Mouse (Mus musculus) kidney, adult 2 months (tissue): Measurements from ENCODE around the gene Pkd1l2.

ENCODE experiments used
- CTCF ChIP-seq: fragments of 200-500 bp; conservative IDR thresholded peaks from 2 replicates; pipeline ENCODE4 v1.5.1; 2011; ENCODE audit warnings: low read depth, mild to moderate bottlenecking, control low read depth, low read length, moderate library complexity, mixed read lengths; ENCODE audit not compliant: insufficient read depth, insufficient read length
- POLR2A ChIP-seq: fragments of 200-500 bp; IDR thresholded peaks from one replicate; pipeline ENCODE4 v1.6.1; 2011; ENCODE audit warnings: low read depth, low read length, control low read depth

GRCm38 (mm10) chr8:117069708-117070107 lies 12.5 kb downstream of the Pkd1l2 start:
- TF ChIP-seq CTCF (peak; percentile 20; the same call in 1 of the 2 replicates), POLR2A (no peak)
